Mouse (Mus musculus): ENCODE data around the gene Fcgr1.

- peak; percentile 89 for TF ChIP-seq POLR2A (IDR thresholded peaks at IDR 0.05; ENCODE audit: insufficient read depth, low read depth, low read length)
- no peak for TF ChIP-seq CTCF (IDR thresholded peaks at IDR 0.05)
These were observed 31.4 kb downstream of the Fcgr1 start for GRCm38 (mm10) chr3:96262216-96262875.

All from heart, adult 2 months (tissue).